Mouse (Mus musculus): ENCODE measurements around the gene Ubash3b.

DNA sequence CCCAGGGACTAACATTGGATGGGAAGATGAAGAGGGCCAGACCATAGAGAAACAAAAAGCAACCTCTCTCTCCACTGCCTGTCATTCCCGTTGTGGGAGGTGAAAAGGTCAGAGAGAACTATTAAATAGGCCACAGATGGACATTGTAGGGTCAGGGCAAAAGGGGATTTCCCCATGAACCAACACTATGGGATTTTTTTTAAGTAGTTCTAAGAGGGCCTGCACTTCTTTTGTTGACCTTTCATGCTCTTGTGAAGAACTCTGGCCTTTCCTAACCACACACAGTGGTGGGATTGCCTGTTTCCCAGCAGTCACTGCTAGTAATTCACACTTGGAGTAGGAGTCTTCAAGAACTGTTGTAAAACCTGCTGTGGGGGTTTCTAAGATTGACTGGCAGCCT, 153.7 kb downstream of the Ubash3b start:
- no peak for TF ChIP-seq CTCF (IDR thresholded peaks at IDR 0.05; ENCODE audit: extremely low read depth, insufficient read length, insufficient replicate concordance, low read depth, low read length)
- TF ChIP-seq POLR2A (IDR thresholded peaks at IDR 0.05; ENCODE audit: low read depth, low read length): no peak
